Mouse (Mus musculus) spleen, embryonic (tissue): Measurements from ENCODE around the gene Col8a2.

Source experiments
- CTCF ChIA-PET: fragments of 350-600 bp; sonication (Branson Sonifier 250); formaldehyde crosslinking; loops from one replicate; lab custom pipeline; 2022; lab: Charles Lee

The Col8a2 gene

GRCm38 (mm10) chr4:126296617-126297101 is 10.1 kb downstream of the Col8a2 start:
- CTCF ChIA-PET = no interaction called here

GRCm38 (mm10) chr4:126300916-126301583 is 14.5 kb downstream of the Col8a2 start:
- CTCF ChIA-PET = no interaction called here

DNA sequence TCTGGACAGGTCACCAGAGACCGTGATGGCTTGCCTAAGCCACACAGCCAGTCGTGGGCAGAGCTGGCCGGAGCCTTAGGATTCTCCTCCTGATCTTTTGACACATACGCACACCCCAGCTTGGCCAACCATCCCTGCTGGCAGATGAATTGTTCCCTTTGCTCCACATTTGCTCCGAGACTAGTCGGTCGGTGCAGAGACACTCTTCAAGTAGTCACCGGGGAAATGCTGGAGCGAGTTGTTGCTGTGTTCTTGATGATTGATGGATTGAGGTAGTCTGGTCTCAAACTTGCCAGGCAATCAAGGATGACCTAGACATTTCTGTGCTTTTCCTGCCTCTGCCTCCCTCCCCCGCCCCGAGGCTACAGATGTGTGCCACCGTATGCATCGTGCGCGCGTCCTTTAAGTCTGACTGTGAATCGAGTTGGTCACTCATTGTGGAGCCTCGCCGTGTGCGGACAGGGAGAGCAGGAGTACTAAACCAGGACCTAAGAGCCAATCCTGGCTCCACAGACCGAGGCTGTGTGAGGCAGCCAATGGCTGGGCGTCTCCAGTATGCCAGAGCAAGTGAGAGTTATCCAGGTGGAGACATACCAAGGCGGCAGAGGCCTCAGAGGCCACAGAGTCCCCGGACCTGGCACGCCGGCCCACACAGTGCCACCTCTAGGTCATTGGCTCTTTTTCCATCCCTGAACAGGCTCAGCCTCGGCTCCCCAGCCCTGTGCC is 15.2 kb downstream of the Col8a2 start:
- CTCF ChIA-PET = no interaction called here

GRCm38 (mm10) chr4:126303877-126304276 is 17.3 kb downstream of the Col8a2 start:
- CTCF ChIA-PET = no interaction called here

- CTCF ChIA-PET = no interaction called here
Observed at GRCm38 (mm10) chr4:126305428-126305827, 18.8 kb downstream of the Col8a2 start.

- CTCF ChIA-PET = no interaction called here
Observed at GRCm38 (mm10) chr4:126306058-126306457, 19.5 kb downstream of the Col8a2 start.

DNA sequence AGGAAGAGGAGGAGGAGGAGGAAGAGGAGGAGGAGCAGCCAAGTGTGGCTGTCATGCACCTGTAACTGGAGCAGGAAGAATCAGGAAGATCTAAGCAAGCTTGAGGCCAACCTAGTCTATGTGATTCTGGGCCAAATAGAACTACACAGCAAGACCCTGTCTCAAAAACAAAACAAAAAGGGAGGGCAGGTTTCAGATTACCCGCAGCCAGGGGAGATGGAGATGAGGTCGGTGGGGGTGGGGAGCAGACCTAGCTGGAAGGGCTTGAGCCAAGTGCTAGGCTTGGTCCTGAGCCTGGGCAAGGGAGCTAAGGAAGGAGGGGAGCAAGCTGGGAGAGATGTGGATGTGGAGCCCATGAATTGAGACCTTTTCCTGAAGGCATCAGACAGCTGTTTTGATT is 20.2 kb downstream of the Col8a2 start:
- CTCF ChIA-PET = no interaction called here

GRCm38 (mm10) chr4:126309211-126309921 is 22.8 kb downstream of the Col8a2 start:
- CTCF ChIA-PET = interaction anchor here (0.6 to 1.3 kb wide), 3 partner anchors 47 to 410 kb away, joined by 3 to 8 read pairs (median 3); partner anchors contain the start of gene Trappc3

DNA sequence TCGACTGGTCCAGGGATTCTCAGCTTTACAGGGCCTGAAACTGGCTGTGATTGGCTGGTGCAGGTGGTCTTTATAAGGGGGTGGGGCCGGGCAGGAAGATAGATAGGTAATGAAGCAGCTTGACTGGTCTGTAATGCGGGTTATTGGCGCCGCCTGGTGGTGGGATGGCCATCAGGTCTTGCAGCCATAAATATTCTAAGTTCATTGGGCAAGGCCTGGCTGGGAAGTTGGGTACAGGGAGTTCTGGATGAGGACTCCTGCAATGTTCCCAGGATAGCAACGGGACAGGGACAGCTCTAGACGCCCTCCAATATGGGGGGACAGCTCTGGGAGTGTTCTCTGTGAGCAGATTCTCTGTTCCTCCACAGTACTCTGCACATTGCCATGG is 23.3 kb downstream of the Col8a2 start:
- CTCF ChIA-PET = interaction anchor here (0.6 to 1.3 kb wide), 3 partner anchors 48 to 410 kb away, joined by 3 to 8 read pairs (median 3); partner anchors contain the start of gene Trappc3

GRCm38 (mm10) chr4:126310344-126310743 is 23.8 kb downstream of the Col8a2 start:
- CTCF ChIA-PET = interaction anchor here (1.3 kb wide), 1 partner anchor 48 kb away, joined by 3 read pairs; the partner anchor contains the start of gene Trappc3

DNA sequence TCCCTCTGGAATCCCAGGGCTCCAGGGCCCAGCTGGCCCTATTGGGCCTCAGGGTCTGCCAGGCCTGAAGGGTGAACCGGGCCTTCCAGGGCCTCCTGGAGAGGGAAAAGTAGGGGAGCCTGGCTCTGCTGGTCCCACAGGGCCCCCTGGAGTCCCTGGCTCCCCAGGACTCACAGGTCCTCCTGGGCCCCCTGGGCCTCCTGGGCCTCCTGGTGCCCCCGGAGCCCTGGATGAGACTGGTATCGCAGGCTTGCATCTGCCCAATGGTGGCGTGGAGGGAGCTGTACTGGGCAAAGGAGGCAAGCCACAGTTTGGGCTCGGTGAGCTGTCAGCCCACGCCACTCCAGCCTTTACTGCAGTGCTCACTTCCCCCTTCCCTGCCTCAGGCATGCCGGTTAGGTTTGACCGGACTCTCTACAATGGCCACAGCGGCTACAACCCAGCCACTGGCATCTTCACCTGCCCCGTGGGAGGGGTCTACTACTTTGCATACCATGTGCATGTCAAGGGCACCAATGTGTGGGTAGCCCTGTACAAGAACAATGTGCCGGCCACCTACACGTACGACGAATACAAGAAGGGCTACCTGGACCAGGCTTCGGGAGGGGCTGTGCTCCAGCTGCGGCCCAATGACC is 25.1 kb downstream of the Col8a2 start:
- CTCF ChIA-PET = no interaction called here

GRCm38 (mm10) chr4:126313202-126313601 is 26.6 kb downstream of the Col8a2 start:
- CTCF ChIA-PET = interaction anchor here (0.7 kb wide), 1 partner anchor 82 kb away, joined by 5 read pairs; no protein-coding TSS in a partner anchor

DNA sequence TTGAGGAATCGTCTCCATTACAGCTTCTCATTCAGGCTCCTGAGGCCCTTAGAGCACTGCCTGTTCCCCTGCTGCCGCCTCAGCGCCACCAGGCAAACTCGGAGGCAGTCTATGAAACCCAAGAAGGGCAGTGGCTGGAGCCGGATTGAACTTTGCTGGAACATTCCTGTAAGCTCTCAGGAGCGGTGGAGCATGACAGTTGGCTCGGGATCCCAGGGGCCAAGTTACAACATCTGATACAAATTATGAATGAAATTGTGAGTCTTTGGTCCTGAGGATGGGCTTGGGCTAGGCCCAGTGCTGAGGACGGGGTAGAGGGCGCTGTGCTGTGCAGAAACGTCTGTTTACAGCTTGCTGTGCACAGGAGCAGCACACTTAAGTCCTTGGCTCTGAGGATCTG is 27.8 kb downstream of the Col8a2 start:
- CTCF ChIA-PET = no interaction called here

- CTCF ChIA-PET = no interaction called here
Observed at GRCm38 (mm10) chr4:126315931-126316330, 29.3 kb downstream of the Col8a2 start.

DNA sequence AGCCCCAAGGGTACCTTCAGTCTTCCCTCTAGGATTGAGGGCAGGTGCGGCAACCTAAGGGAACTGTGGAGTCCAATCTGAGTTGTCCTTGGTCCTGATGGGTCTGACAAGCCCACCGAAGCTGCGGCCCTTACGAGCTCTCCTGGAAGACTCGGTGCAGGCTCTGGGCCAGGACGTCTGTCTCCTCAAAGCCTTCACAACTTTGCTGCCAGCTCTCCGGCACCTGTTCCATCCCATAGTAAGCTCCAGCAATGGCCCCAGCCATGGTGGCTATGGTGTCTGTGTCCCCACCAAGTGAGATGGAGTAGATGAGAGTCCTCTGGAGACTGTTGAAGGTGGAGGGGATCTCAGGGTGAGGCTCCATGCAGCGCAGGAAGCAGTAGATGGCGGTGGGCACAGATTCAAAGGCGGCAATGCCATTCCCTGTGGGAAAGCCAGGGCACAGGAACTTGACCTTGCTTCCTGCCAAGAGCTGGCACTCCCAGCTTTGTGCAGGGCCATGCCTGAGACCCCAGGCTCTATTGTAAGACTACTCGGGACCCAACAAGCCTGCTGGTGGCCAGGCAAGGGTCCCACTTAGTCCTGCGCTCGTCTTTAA is 29.9 kb downstream of the Col8a2 start:
- CTCF ChIA-PET = no interaction called here

DNA sequence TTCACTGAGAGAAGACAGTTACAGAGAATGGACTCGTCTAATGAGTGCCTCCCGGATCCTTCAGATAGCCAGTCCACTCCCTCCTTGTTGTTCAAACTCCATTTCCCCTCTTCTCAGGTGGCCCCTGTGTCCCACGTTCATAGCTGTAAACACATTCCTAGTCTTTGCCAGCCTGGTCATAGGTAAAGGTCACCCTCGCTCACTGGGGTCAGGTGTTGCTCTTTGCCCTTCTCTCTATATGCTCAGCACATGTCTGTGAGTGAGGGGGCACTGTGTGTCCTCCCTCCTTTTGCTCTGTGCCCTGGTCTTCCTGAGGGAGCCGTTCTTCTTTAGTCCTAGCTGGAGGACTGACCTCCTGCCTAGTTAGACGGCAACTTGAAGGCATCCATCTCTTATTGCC is 33.2 kb downstream of the Col8a2 start:
- CTCF ChIA-PET = no interaction called here

DNA sequence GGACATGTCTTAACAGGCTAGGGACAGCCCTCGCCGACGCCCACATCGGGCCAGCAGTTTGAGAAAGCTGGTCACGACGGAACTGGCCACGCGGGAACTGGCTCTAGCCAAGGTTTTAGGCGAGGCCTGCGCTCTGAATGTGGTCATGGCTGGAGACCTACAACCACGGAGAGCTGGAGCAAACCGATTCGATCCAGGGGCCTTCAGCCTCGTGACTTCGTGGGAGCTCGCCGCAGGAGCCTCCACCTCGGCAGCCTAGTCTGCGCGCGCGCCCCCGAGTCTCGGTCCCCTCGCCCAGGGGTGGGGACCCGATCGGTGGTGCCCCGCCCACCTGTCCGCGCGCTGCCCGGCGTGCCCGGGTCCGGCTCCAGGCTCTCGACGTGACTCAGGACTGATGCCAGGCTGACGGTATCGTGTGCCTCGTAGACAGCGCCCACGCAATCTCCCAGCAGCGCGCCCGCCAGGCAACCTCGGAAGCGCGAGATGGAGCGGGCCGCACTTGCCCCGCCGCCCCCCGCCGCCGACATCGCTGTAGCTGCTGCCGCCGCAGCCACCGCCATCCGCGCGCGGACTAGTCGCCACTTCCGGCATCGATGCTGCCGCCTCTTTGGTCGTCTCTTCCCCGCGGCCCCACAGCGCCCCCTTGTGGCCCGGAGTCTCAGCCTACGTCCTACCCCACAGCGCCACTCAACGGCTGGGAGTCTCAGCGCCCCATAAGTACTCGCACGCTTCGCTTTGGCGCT is 34.7 kb downstream of the Col8a2 start, which contains the start of gene Adprhl2:
Gene Adprhl2, minus strand, starts transcription at position 593 of the 743 bp plus-strand sequence.
- CTCF ChIA-PET = interaction anchor here (0.5 kb wide), 1 partner anchor 92 kb away, joined by 3 read pairs; no protein-coding TSS in a partner anchor

GRCm38 (mm10) chr4:126321854-126322511 is 35.4 kb downstream of the Col8a2 start:
- CTCF ChIA-PET = no interaction called here

- CTCF ChIA-PET = no interaction called here
Observed at GRCm38 (mm10) chr4:126322646-126323045, 36.1 kb downstream of the Col8a2 start.

- CTCF ChIA-PET = no interaction called here
Observed at GRCm38 (mm10) chr4:126324861-126325260, 38.3 kb downstream of the Col8a2 start.
